Mouse (Mus musculus): ENCODE data around the gene Zbtb38.
"Not testable (repeated sequence)": the region's sequence is repeated elsewhere in the genome, so short reads cannot be mapped to it uniquely, and the experiment has no call there.

Zbtb38 gene

DNA sequence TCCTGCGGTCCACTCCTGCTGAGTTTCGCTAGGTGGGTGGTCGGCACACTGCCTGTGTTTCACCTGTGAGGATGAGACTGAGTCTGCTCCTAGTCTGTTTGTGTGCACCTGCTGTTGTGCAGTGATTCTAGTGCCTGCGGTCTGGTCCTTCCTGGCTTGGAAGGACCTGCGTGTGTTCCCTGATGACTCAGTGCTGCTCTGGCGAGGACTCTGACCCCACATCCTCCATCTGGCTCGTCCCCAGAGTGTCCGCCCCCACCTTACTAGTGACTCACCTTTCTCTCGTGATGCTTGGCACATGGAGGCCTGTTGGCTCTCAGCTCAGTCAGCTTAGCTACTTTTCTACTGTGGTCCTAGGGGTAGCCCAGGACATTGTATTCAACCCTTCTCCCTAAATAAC is 102.7 kb downstream of the Zbtb38 start:
- ATAC-seq (ENCODE audit: insufficient number of reproducible peaks, low FRiP score, low TSS enrichment): peak; percentile 88

DNA sequence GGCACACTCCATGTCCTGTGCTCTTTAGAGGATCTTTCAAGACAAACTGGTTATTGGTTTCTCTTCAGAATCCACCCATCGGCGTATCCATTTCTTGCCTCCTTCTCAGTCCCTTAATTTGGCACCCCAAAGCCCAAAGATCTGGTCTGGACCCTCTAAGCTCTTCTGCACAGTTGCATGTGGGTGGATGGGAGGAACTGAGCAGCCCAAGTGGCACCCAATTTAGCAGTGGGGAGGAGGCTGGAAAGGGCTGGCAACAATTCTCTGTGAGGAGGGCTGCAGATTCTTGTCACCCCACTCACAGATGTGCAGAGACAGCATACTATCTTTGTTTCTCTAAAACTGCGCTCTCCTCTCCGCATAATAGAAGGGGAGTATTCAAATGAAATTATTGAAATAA is 103.3 kb downstream of the Zbtb38 start:
- ATAC-seq (ENCODE audit: insufficient number of reproducible peaks, low FRiP score, low TSS enrichment): no peak

DNA sequence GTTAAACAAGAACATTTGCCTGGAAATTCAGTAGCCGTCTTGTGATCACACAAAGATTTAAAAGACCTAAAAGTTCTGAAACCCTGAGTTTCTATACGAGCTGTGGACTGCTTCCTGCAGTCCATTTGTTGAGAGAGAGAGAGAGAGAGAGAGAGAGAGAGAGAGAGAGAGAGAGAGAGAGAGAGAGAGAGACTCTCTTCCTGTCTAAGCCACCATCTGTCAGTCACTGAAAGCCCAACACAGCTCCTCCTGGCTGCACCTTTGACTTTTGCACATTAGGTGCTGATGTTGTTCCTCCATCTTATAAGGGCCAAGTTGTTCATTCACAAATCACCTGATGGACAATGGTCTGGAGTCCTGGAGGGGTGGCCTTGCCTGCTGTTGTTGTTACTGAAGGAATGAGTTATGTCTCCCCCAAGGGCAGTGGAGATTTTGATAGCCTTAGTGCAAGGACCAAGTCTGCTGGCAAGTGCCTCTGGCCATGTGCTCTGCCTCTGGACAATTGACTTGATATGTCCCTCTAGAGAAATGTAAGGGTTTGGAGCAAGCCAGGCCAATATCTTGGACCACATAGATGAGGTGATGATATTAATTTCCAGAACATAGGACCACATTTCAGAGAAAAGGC is 105.8 kb downstream of the Zbtb38 start:
- no peak for ATAC-seq (ENCODE audit: insufficient number of reproducible peaks, low FRiP score, low TSS enrichment)

DNA sequence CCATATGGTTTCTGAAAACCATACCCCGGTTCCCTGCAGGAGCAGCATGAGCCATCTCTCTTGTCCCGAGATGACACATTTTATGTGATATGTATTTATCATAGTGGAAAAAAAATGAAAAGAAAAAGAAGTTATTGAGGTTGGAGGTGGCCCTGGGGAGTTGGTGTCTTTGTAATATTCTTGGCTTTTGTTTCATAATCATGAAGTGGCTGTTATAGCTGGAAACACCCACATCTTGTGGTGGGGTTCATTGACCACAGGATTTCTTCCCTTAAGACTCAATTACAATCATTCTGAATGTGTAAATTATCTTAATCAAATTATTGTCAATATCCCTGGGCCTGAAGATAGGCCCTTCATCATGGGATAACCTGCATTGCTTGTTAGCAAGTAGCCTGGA is 107.8 kb downstream of the Zbtb38 start:
- no peak for ATAC-seq (ENCODE audit: insufficient number of reproducible peaks, low FRiP score, low TSS enrichment)

DNA sequence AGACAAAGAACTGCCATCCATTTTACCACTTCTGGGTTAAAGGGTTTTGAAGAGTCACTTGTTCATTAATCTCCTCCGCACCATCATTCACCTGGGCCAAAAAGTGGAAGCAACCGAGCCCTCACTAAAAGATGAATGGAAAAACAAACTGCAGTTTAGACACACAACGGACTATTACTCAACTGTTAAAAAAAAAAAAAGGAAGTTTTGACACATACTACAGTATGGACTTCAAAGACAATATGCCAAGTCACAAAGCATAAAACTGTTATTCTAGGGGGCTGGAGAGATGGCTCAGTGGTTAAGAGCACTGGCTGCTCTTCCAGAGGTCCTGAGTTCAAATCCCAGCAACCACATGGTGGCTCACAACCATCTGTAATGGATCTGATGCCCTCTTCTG is 108.6 kb downstream of the Zbtb38 start:
- ATAC-seq (ENCODE audit: insufficient number of reproducible peaks, low FRiP score, low TSS enrichment): not testable (repeated sequence)

DNA sequence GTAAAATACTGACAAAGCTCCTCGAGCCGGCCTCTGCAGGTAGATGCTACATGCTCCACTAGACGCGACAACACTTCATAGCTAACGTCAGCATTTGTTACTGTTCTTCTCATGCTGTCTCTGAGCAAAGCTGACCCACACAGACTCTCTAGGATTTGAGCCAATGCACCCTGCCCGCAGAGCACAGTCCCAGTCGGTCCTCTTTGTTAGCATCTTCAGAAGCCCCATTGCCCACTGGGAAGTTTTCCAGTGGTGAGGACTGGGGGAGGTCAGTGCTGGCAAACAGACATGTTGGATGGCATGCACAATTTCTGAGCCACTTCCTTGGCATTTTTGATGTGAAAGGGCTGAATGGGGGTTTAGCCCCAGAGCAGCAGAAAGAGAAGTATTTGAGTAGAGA is 113.2 kb downstream of the Zbtb38 start:
- ATAC-seq (ENCODE audit: insufficient number of reproducible peaks, low FRiP score, low TSS enrichment): no peak

DNA sequence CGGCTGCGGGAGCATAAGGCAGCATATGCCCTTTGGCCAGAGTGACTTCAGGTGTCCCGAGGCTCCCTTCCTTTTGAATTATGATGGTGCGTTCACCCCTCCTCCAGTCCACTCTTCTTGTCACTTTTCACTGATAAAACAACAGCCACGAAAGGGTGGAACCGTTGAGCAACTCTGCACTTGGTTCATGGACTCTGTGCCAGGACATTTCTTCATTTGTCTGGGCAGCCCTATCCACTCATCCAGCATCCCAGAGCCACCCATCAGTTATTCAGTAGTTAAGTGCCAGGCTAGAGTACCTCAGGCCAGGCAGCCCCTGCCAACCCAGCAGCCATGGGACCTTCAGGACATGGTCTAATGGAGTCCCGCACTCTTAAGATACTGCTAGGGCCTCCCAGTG is 114.1 kb downstream of the Zbtb38 start:
- ATAC-seq (ENCODE audit: insufficient number of reproducible peaks, low FRiP score, low TSS enrichment): no peak

DNA sequence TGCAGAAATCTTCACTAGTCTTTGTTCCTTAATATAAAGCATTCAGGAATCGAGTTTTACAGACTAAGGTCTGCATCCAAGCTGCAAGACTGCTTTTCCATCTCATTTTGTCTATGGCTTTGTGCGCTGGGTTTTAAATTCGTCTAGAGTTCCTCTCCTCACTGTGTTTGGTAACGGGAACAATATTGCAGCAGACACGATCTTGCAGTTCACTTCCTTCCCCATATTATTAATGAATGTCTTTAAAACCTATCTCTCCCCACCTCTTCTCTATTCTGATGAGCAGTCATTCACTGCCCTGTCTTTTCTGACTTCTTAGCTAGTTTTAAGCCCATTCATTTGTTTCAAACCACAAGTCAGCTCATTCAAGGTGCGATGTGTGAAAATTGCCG is 115.5 kb downstream of the Zbtb38 start:
- ATAC-seq (ENCODE audit: insufficient number of reproducible peaks, low FRiP score, low TSS enrichment): no peak

GRCm38 (mm10) chr9:96636423-96637156 is 116.0 kb downstream of the Zbtb38 start:
- no peak for ATAC-seq (ENCODE audit: insufficient number of reproducible peaks, low FRiP score, low TSS enrichment)

- ATAC-seq (ENCODE audit: insufficient number of reproducible peaks, low FRiP score, low TSS enrichment): no peak
These were observed 116.7 kb downstream of the Zbtb38 start for GRCm38 (mm10) chr9:96635899-96636298.

DNA sequence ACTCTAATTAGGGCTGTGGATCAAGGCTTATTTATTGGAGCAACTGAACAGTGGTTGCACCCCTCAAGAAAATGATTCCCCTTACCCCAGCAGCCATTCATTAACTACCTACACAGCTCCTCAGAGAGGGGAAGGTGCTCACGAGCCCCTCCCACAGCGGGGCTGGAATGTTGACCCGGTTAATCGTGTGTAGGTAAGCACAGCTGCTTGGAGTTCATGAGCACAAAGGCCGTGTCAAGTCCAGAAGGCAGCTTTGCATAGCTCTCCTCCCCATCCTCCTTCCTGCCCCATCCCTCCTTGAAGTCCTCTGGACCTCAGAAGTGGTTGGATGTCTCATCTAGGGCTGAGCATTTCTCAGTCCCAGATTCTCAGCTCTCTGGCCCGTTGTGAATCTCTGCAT is 117.5 kb downstream of the Zbtb38 start:
- ATAC-seq (ENCODE audit: insufficient number of reproducible peaks, low FRiP score, low TSS enrichment): no peak

DNA sequence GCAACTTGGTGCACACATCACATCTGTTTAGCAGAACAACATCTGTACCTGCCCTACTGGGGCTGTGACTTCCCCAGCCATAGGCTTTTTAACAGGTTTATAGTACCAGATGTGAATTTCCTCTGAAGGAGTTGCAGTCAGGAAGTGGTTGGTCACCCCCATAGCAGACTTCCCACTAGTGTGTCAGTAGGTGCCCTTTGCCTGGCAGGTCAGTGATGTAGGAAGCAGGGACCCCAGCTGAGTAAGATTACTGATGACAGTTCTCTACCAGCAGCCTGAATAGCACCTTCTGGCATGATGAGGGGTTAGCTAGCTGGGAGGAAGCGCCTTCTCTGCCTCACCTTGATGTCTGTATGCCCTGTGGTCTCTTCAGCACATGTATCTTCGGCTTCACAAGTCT is 118.9 kb downstream of the Zbtb38 start:
- no peak for ATAC-seq (ENCODE audit: insufficient number of reproducible peaks, low FRiP score, low TSS enrichment)

Data from cerebellum, adult (tissue).